Mouse (Mus musculus) heart, embryonic 13.5 days (tissue): Measurements from ENCODE around the gene Adcy9. TPM values are rescaled to one million over a fixed set of nuclear protein-coding genes. Genes with fewer than 3 reads are reported as not detected.
A peak's percentile ranks its signal among the peaks of the same experiment; 100 is the strongest.

ENCODE experiments used
- ATAC-seq: fragments of 200-750 bp; cut with Nextera tagmentation; 2 replicates; pipeline ENCODE4 v1.8.0; 2017; ENCODE audit warnings: moderate TSS enrichment; ENCODE audit not compliant: insufficient number of reproducible peaks, low FRiP score, low TSS enrichment; ENCODE audit errors: extremely low read depth
- H3K27ac ChIP-seq: fragments of 300-500 bp; sonication (generic); replicated peaks from 2 replicates; pipeline ENCODE4 v1.5.1; 2015; ENCODE audit warnings: moderate library complexity, mild to moderate bottlenecking, inconsistent platforms
- H3K27me3 ChIP-seq: fragments of 300-500 bp; sonication (generic); replicated peaks from 2 replicates; pipeline ENCODE4 v1.6.1; 2015; ENCODE audit warnings: mild to moderate bottlenecking, inconsistent platforms
- H3K36me3 ChIP-seq: fragments of 300-500 bp; sonication (generic); 2 replicates; pipeline ENCODE4 v1.6.1; 2015; ENCODE audit warnings: mild to moderate bottlenecking, inconsistent platforms
- H3K4me1 ChIP-seq: fragments of 300-500 bp; sonication (generic); 2 replicates; pipeline ENCODE4 v1.6.1; 2015; ENCODE audit warnings: inconsistent platforms
- H3K4me2 ChIP-seq: fragments of 300-500 bp; sonication (generic); 2 replicates; pipeline ENCODE4 v1.6.1; 2015; ENCODE audit warnings: inconsistent platforms, mild to moderate bottlenecking, moderate library complexity
- H3K4me3 ChIP-seq: fragments of 300-500 bp; sonication (generic); 2 replicates; pipeline ENCODE4 v1.5.1; 2015; ENCODE audit warnings: moderate library complexity, mild to moderate bottlenecking, inconsistent platforms
- H3K9ac ChIP-seq: fragments of 300-500 bp; sonication (generic); 2 replicates; pipeline ENCODE4 v1.6.1; 2015; ENCODE audit warnings: inconsistent platforms, mild to moderate bottlenecking, moderate library complexity
- H3K9me3 ChIP-seq: fragments of 300-500 bp; sonication (generic); 2 replicates; pipeline ENCODE4 v1.6.1; 2016; ENCODE audit warnings: inconsistent platforms
- WGBS: fragments of 180-500 bp; shearing (Covaris S2); methylation state at CpG from one replicate; pipeline ENCODE4 v1.1.7; 2015; ENCODE audit warnings: mixed read lengths; 5-methylcytosine and 5-hydroxymethylcytosine counted together
- polyA plus RNA-seq: library from polyadenylated mRNA; unstranded; fragments of >200 nt; fragmentation: Nextera tagmentation; extraction: Ambion mirVana; gene quantifications from 2 replicates; pipeline ENCODE4 v1.2.1, GENCODE M21; 2015

Adcy9 gene
- polyA plus RNA-seq, 1 experiment from 2014 or later, result 0.96 TPM

DNA sequence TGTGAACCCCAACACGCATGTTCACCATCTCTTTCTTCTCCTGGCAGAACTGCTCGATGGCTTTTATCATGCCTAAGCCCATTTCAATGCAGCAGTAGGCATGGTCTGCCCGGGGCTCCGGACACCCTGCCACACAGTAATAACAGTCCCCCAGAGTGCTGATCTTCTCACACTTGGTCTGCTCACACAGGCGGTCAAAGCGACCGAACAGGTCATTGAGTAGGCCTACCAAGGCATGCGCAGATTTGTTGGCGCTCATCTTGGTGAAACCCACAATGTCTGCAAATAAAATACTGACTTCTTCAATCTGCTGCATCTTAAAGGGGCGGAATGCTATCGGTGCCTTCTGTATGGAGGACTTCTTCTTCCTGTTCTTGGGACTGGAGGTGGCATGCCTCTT is 2.2 kb downstream of the Adcy9 start:
- no peak overlapping the region for H3K9ac ChIP-seq
- no peaks in the 10 kb centered on the region for H3K36me3 ChIP-seq
- ATAC-seq, result no peak
- H3K27ac ChIP-seq, result no peak overlapping the region
- H3K4me3 ChIP-seq, result peak overlapping the region; percentile 81; the same call in 1 of the 2 replicates
- peaks cover 52% of the 10 kb centered on the region for H3K27me3 ChIP-seq
- peak overlapping the region; percentile 20; the same call in 1 of the 2 replicates for H3K4me2 ChIP-seq
- peaks cover 41% of the 10 kb centered on the region for H3K4me1 ChIP-seq
- H3K9me3 ChIP-seq, result no peaks in the 10 kb centered on the region
- 93% methylated on average over 11 of the region's 11 CpGs for WGBS

- Histone ChIP-seq H3K4me3 (no peak overlapping the region), H3K4me2 (peak overlapping the region; percentile 20; the same call in 1 of the 2 replicates), H3K4me1 (peaks cover 45% of the 10 kb centered on the region), H3K36me3 (no peaks in the 10 kb centered on the region), H3K27me3 (peaks cover 51% of the 10 kb centered on the region), H3K9me3 (no peaks in the 10 kb centered on the region), H3K27ac (no peak overlapping the region), H3K9ac (no peak overlapping the region)
- ATAC-seq, result no peak
- WGBS, result 67% methylated on average over 7 of the region's 7 CpGs
These were observed 2.8 kb downstream of the Adcy9 start for GRCm38 (mm10) chr16:4417455-4417854.

DNA sequence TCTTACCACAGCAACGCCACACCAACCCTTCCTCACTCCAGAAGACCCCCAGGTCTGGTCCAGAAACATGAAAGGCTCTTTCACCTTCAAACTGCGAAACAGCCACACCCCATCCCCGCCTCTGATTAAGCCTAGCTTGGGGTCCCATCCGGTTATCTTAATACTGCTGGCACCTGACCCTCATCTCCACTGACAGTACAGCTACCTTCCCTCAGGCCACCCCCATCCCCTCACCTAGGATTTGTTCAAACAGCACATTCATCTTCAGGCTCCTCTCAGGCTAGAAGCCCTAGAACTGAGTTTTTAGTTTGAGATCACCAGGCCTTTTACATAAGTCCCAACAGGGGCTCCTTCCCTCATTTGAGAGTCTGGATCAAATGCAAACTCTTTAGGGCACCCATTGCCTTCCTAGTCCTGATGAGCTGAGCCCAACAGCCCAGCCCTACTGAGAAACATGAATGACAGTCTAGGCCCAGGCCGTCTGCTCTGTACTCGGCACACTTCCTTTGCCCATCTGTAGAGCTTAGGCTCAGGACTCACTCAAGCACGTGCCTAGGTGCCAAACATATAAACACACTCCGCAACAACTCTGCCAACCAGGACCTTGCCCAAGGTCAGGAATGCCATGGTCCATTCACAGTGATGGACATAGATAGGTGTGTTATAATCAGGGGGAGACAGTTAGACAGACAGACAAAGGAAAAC is 5.3 kb downstream of the Adcy9 start:
- H3K36me3 ChIP-seq, result no peaks in the 10 kb centered on the region
- peaks cover 51% of the 10 kb centered on the region for H3K27me3 ChIP-seq
- H3K4me2 ChIP-seq, result no peak overlapping the region
- WGBS, result 66% methylated on average over 8 of the region's 8 CpGs
- peaks cover 40% of the 10 kb centered on the region for H3K4me1 ChIP-seq
- H3K27ac ChIP-seq, result no peak overlapping the region
- H3K9me3 ChIP-seq, result no peaks in the 10 kb centered on the region
- no peak overlapping the region for H3K9ac ChIP-seq
- ATAC-seq, result no peak
- no peak overlapping the region for H3K4me3 ChIP-seq

DNA sequence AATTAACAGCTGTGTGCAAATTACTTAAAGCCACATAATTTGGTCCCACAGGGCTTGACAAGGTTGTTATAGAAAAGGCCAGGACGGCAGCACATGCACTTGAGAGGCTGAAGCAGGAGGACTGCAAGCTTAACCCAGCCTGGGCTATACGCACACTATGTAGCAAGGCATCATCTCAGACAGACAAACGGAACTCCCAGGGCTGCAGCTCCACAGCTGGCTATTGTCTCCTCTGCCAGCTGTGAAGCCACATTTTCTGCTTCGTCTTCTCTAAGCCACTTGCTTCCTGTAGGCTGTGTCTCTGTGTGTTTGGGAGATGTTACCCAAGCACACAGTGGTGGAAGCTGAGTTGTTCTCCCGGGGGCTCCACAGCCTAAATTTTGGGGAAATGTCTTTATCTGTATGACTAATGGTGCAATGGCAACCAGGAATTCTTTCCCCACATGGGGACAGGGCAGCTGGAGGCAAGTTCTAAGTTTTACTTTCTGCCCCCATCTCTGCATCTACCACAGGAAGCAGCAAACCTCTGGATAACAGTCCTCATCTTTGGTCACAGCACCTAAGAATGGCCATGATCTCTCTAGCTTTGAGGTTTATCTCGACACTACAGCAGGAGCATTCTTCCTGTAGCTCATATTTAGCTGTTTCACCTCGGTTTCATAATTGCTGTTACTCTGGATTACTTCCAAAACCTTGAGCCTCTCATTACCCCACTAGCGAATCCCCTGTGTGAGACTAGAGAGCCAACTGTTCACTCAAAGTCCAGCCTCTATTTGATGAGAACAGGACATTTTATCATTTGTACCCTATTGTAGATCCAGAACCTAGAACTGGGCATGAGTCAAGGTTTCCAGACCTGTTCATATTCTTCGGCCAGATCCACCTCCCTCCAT is 6.1 kb downstream of the Adcy9 start:
- Histone ChIP-seq H3K9me3 (no peaks in the 10 kb centered on the region), H3K4me3 (no peak overlapping the region), H3K27ac (no peak overlapping the region), H3K36me3 (no peaks in the 10 kb centered on the region), H3K4me2 (no peak overlapping the region), H3K4me1 (peaks cover 37% of the 10 kb centered on the region), H3K9ac (no peak overlapping the region), H3K27me3 (peaks cover 50% of the 10 kb centered on the region)
- 69% methylated on average over 9 of the region's 9 CpGs for WGBS
- no peak for ATAC-seq

DNA sequence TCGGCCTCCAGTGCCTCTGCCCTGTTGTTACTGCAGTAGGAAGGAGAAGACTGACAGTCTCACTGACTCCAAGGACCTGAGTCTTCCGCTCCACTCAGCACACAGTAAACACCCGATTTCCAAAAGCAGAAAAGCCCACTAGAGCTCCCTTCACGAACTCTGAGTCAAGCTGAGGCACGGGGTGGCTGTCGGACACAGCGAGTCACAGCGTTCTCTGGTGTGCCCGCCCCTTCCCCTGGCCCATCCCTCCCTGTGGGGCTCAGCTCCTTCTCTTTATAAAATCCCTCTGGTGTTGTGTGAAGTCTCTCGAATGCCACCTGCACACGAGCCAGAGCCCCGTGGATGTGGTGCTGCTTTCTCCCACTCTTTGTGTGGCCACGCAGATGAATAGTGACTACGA is 7.0 kb downstream of the Adcy9 start:
- H3K4me1 ChIP-seq, result peaks cover 34% of the 10 kb centered on the region
- WGBS, result 53% methylated on average over 14 of the region's 14 CpGs
- peaks cover 41% of the 10 kb centered on the region for H3K27me3 ChIP-seq
- no peak overlapping the region for H3K27ac ChIP-seq
- H3K4me3 ChIP-seq, result no peak overlapping the region
- H3K9me3 ChIP-seq, result no peaks in the 10 kb centered on the region
- ATAC-seq, result no peak
- H3K9ac ChIP-seq, result peak overlapping the region; percentile 48; the same call in 1 of the 2 replicates
- no peaks in the 10 kb centered on the region for H3K36me3 ChIP-seq
- H3K4me2 ChIP-seq, result no peak overlapping the region

DNA sequence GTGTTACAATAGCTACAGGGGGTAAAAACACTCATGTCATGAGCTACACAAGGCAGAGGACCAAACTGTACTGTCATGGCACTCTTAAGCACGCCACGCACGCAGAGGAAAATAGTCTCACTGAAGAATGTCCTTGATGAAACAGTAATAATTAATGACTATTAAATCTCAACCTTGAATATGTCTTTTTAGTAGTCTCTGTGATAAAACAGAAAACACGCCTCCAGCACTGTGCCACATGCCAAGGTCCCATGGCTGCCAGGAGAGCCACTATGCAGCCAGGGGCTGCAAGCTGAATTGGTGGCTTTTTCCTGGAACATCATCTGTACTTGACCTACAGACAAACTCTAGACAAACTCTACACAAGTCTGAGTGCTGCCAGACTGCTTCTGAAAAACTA is 8.0 kb downstream of the Adcy9 start:
- 84% methylated on average over 4 of the region's 4 CpGs for WGBS

DNA sequence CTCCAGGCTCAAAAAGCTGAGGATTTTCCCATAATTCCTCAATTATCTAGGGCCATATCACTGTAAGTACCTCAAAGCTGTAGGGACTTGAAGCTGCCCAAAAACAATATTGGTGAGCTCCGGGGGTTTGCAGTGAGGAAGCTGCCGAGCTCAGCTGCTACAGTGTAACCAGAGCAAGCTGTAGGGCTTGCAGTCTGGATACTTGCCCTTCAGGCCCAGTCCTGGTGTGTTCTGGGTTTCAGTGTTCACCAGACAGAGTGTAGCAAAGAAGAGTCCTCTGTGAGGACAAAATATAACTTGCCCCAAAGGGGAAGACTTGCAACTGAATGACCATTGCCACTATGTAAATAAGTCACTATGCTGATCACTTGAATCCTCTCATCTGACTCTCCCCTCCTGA is 9.0 kb downstream of the Adcy9 start:
- H3K27me3 ChIP-seq, result peaks cover 24% of the 10 kb centered on the region
- no peaks in the 10 kb centered on the region for H3K36me3 ChIP-seq
- no peak for ATAC-seq
- no peak overlapping the region for H3K9ac ChIP-seq
- H3K4me3 ChIP-seq, result no peak overlapping the region
- no peak overlapping the region for H3K27ac ChIP-seq
- peaks cover 27% of the 10 kb centered on the region for H3K4me1 ChIP-seq
- H3K4me2 ChIP-seq, result no peak overlapping the region
- no peaks in the 10 kb centered on the region for H3K9me3 ChIP-seq
- 60% methylated on average over 2 of the region's 2 CpGs for WGBS

More for the DNA sequence above, 8.0 kb downstream of the Adcy9 start:
- peaks cover 31% of the 10 kb centered on the region for H3K27me3 ChIP-seq
- no peak for ATAC-seq
- H3K9me3 ChIP-seq, result no peaks in the 10 kb centered on the region
- no peak overlapping the region for H3K4me3 ChIP-seq
- H3K27ac ChIP-seq, result no peak overlapping the region
- no peaks in the 10 kb centered on the region for H3K36me3 ChIP-seq
- H3K9ac ChIP-seq, result no peak overlapping the region
- no peak overlapping the region for H3K4me2 ChIP-seq
- peaks cover 25% of the 10 kb centered on the region for H3K4me1 ChIP-seq

GRCm38 (mm10) chr16:4407536-4407935 is 12.8 kb downstream of the Adcy9 start:
- Histone ChIP-seq H3K4me3 (no peak overlapping the region), H3K27me3 (no peaks in the 10 kb centered on the region; the same call in 1 of the 2 replicates), H3K4me2 (no peak overlapping the region), H3K4me1 (peaks cover 24% of the 10 kb centered on the region), H3K9me3 (no peaks in the 10 kb centered on the region), H3K9ac (no peak overlapping the region), H3K36me3 (no peaks in the 10 kb centered on the region), H3K27ac (no peak overlapping the region)
- ATAC-seq, result no peak
- WGBS, result 70% methylated on average over 2 of the region's 2 CpGs

- Histone ChIP-seq H3K27ac (no peak overlapping the region), H3K36me3 (no peaks in the 10 kb centered on the region), H3K9ac (no peak overlapping the region), H3K4me1 (peaks cover 24% of the 10 kb centered on the region), H3K27me3 (no peaks in the 10 kb centered on the region), H3K9me3 (no peaks in the 10 kb centered on the region), H3K4me3 (no peak overlapping the region), H3K4me2 (no peak overlapping the region)
- no peak for ATAC-seq
- 47% methylated on average over 4 of the region's 4 CpGs for WGBS
These were observed 13.6 kb downstream of the Adcy9 start for GRCm38 (mm10) chr16:4406706-4407105.

- H3K9ac ChIP-seq, result no peak overlapping the region
- H3K4me2 ChIP-seq, result no peak overlapping the region
- H3K4me1 ChIP-seq, result peaks cover 28% of the 10 kb centered on the region
- no peak overlapping the region for H3K4me3 ChIP-seq
- 85% methylated on average over 5 of the region's 6 CpGs for WGBS
- H3K27me3 ChIP-seq, result no peaks in the 10 kb centered on the region
- no peaks in the 10 kb centered on the region for H3K9me3 ChIP-seq
- H3K27ac ChIP-seq, result no peak overlapping the region
- no peak for ATAC-seq
- no peaks in the 10 kb centered on the region for H3K36me3 ChIP-seq
These were observed 14.2 kb downstream of the Adcy9 start for GRCm38 (mm10) chr16:4406047-4406586.

- no peak overlapping the region for H3K9ac ChIP-seq
- no peaks in the 10 kb centered on the region for H3K36me3 ChIP-seq
- H3K27ac ChIP-seq, result peak overlapping the region; percentile 4; the same call in 1 of the 2 replicates
- H3K9me3 ChIP-seq, result no peaks in the 10 kb centered on the region
- no peak overlapping the region for H3K4me3 ChIP-seq
- no peak for ATAC-seq
- peak overlapping the region; percentile 29 for H3K4me2 ChIP-seq
- no peaks in the 10 kb centered on the region for H3K27me3 ChIP-seq
- WGBS, result 35% methylated on average over 8 of the region's 8 CpGs
- peaks cover 33% of the 10 kb centered on the region for H3K4me1 ChIP-seq
These were observed 15.2 kb downstream of the Adcy9 start for GRCm38 (mm10) chr16:4404933-4405761.
